Mouse (Mus musculus) ES-E14 (cell line): ENCODE results near the gene Micu2.

Experiments
- CHD2 ChIP-seq: IDR thresholded peaks from 2 replicates; pipeline ENCODE4 v1.6.1; 2014; ENCODE audit warnings: mild to moderate bottlenecking, low read depth, low read length, inconsistent platforms
- HCFC1 ChIP-seq: IDR thresholded peaks from 2 replicates; pipeline ENCODE4 v1.6.1; 2012; ENCODE audit warnings: low read length, inconsistent platforms, borderline replicate concordance; ENCODE audit not compliant: insufficient read depth
- MAFK ChIP-seq: IDR thresholded peaks from 2 replicates; pipeline ENCODE4 v1.6.1; 2014; ENCODE audit warnings: mild to moderate bottlenecking, low read depth, low read length, inconsistent platforms; ENCODE audit not compliant: insufficient read depth
- ZC3H11A ChIP-seq: IDR thresholded peaks from 2 replicates; pipeline ENCODE4 v1.6.1; 2012; ENCODE audit warnings: low read depth, mild to moderate bottlenecking, inconsistent platforms, low read length, borderline replicate concordance
- ZNF384 ChIP-seq: IDR thresholded peaks from 2 replicates; pipeline ENCODE4 v1.6.1; 2012; ENCODE audit warnings: low read depth, low read length, inconsistent platforms

DNA sequence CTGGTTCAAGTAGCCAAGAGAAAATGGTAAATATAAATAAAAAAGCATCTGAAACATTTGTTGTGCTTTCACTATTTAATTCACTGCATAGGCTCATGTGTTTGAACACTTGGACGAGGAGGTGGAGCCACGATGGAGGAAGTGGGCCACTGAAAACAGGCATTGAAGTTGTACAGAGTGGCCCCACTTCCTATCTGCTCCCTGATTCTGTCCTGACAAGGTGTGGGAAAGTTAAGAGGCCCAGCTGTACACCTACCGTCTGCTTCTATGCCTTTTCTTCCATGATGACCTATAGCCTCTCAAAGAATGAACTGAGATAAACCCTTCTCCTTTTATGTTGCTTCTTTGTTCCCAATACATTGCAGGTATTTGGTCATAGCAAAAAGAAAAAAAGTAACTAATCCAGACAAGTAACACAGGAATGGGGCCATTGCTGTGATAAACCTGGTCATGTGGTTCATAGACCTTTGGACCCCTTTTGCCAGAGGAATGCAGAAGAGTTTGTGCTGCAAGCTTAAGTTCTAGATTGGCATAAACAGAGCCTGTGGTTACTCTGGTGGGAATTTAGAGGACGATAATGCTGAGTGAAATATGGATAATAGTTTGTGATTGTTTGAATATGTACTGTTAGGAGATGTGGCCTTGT is 47.7 kb upstream of the Micu2 start:
- no peak for TF ChIP-seq CHD2
- TF ChIP-seq MAFK: no peak
- no peak for TF ChIP-seq HCFC1
- no peak for TF ChIP-seq ZNF384
- TF ChIP-seq ZC3H11A: no peak
